Mouse (Mus musculus) ES-Bruce4 (cell line): ENCODE measurements around the gene Ppp1r14c.

Experiments used
- CTCF ChIP-seq: IDR thresholded peaks from one replicate; pipeline ENCODE4 v1.8.1; 2011; ENCODE audit warnings: low read depth, low read length
- POLR2A ChIP-seq: IDR thresholded peaks from one replicate; pipeline ENCODE4 v1.8.1; 2011; ENCODE audit warnings: low read length; ENCODE audit not compliant: insufficient read depth

GRCm38 (mm10) chr10:3508222-3508588 is 142.3 kb downstream of the Ppp1r14c start:
- no peak for TF ChIP-seq POLR2A
- no peak for TF ChIP-seq CTCF
